Mouse (Mus musculus) intestine, embryonic 16.5 days (tissue): ENCODE data around the gene Gm12184. TPM values are rescaled to one million over a fixed set of nuclear protein-coding genes. Genes with fewer than 3 reads are reported as not detected.
"Not testable (repeated sequence)": the region's sequence is repeated elsewhere in the genome, so short reads cannot be mapped to it uniquely, and the experiment has no call there.

ENCODE experiments used
- ATAC-seq: fragments of 200-750 bp; cut with Nextera tagmentation; 2 replicates; pipeline ENCODE4 v1.8.0; 2017; ENCODE audit warnings: moderate TSS enrichment, moderate library complexity
- H3K27ac ChIP-seq: fragments of 300-500 bp; sonication (generic); 2 replicates; pipeline ENCODE4 v1.5.1; 2014; ENCODE audit warnings: mild to moderate bottlenecking, low read length
- H3K27me3 ChIP-seq: fragments of 300-500 bp; sonication (generic); replicated peaks from 2 replicates; pipeline ENCODE4 v1.6.1; 2014; ENCODE audit warnings: low read length, control low read depth, mixed read lengths; ENCODE audit not compliant: control insufficient read depth, insufficient read depth
- H3K36me3 ChIP-seq: fragments of 300-500 bp; sonication (generic); 2 replicates; pipeline ENCODE4 v1.6.1; 2014; ENCODE audit warnings: low read length, control low read depth; ENCODE audit not compliant: control insufficient read depth, insufficient read depth
- H3K4me1 ChIP-seq: fragments of 300-500 bp; sonication (generic); 2 replicates; pipeline ENCODE4 v1.6.1; 2014; ENCODE audit warnings: low read length, control low read depth, mixed read lengths; ENCODE audit not compliant: control insufficient read depth, insufficient read depth
- H3K4me2 ChIP-seq: fragments of 300-500 bp; sonication (generic); 2 replicates; pipeline ENCODE4 v1.6.1; 2014; ENCODE audit warnings: low read depth, low read length, control low read depth
- H3K4me3 ChIP-seq: fragments of 300-500 bp; sonication (generic); 2 replicates; pipeline ENCODE4 v1.5.1; 2014; ENCODE audit warnings: mild to moderate bottlenecking, low read length
- H3K9ac ChIP-seq: fragments of 300-500 bp; sonication (generic); 2 replicates; pipeline ENCODE4 v1.6.1; 2014; ENCODE audit warnings: low read depth, low read length
- H3K9me3 ChIP-seq: fragments of 300-500 bp; sonication (generic); 2 replicates; pipeline ENCODE4 v1.6.1; 2016; ENCODE audit warnings: low read length, control low read depth; ENCODE audit not compliant: control insufficient read depth
- WGBS: fragments of 180-500 bp; shearing (Covaris S2); extraction: QIAGEN DNeasy Blood & Tissue Kit; methylation state at CpG from one replicate; pipeline ENCODE4 v1.1.7; 2014; 5-methylcytosine and 5-hydroxymethylcytosine counted together
- polyA plus RNA-seq: library from polyadenylated mRNA; unstranded; fragments of >200 nt; fragmentation: Nextera tagmentation; extraction: Ambion mirVana; gene quantifications from 2 replicates; pipeline ENCODE4 v1.2.1, GENCODE M21; 2015

Gm12184 gene
- polyA plus RNA-seq, 1 experiment from 2014 or later: 1.4 TPM

GRCm38 (mm10) chr11:48798984-48799920, 27.2 kb downstream of the Gm12184 start:
- WGBS: 6% methylated on average over 18 of the region's 18 CpGs
- Histone ChIP-seq H3K4me3 (peak overlapping the region; percentile 88), H3K9me3 (no peaks in the 10 kb centered on the region)

GRCm38 (mm10) chr11:48798308-48798707, 28.1 kb downstream of the Gm12184 start:
- Histone ChIP-seq H3K27ac (no peak overlapping the region), H3K9me3 (no peaks in the 10 kb centered on the region), H3K4me3 (no peak overlapping the region), H3K9ac (no peak overlapping the region), H3K27me3 (no peaks in the 10 kb centered on the region), H3K4me1 (peaks cover 26% of the 10 kb centered on the region), H3K36me3 (no peaks in the 10 kb centered on the region; the same call in 1 of the 2 replicates), H3K4me2 (peak overlapping the region; percentile 77; the same call in 1 of the 2 replicates)
- 82% methylated on average over 7 of the region's 7 CpGs for WGBS
- no peak for ATAC-seq

More at GRCm38 (mm10) chr11:48798984-48799920, 27.2 kb downstream of the Gm12184 start:
- Histone ChIP-seq H3K27ac (peak overlapping the region; percentile 99), H3K36me3 (peaks cover 6% of the 10 kb centered on the region; the same call in 1 of the 2 replicates), H3K9ac (peak overlapping the region; percentile 91), H3K4me2 (peak overlapping the region; percentile 77), H3K27me3 (no peaks in the 10 kb centered on the region), H3K4me1 (peaks cover 26% of the 10 kb centered on the region)
- ATAC-seq: peak; percentile 22

- H3K4me3 ChIP-seq: no peak overlapping the region
- 69% methylated on average over 5 of the region's 5 CpGs for WGBS
- no peak overlapping the region for H3K27ac ChIP-seq
- H3K36me3 ChIP-seq: no peaks in the 10 kb centered on the region; the same call in 1 of the 2 replicates
- H3K4me2 ChIP-seq: 0 out of 2 replicates have a peak overlapping the region, but pooled peaks have one; percentile 4
- H3K4me1 ChIP-seq: peaks cover 20% of the 10 kb centered on the region
- H3K9ac ChIP-seq: no peak overlapping the region
- no peaks in the 10 kb centered on the region for H3K27me3 ChIP-seq
- no peak for ATAC-seq
- H3K9me3 ChIP-seq: no peaks in the 10 kb centered on the region
These were observed 29.2 kb downstream of the Gm12184 start for GRCm38 (mm10) chr11:48797287-48797686.

- H3K4me1 ChIP-seq: peaks cover 10% of the 10 kb centered on the region
- H3K9me3 ChIP-seq: no peaks in the 10 kb centered on the region
- H3K36me3 ChIP-seq: no peaks in the 10 kb centered on the region
- no peak overlapping the region for H3K27ac ChIP-seq
- 86% methylated on average over 4 of the region's 4 CpGs for WGBS
- no peak overlapping the region for H3K4me3 ChIP-seq
- ATAC-seq: no peak
- H3K9ac ChIP-seq: no peak overlapping the region
- no peaks in the 10 kb centered on the region for H3K27me3 ChIP-seq
- no peak overlapping the region for H3K4me2 ChIP-seq
These were observed 30.2 kb downstream of the Gm12184 start for GRCm38 (mm10) chr11:48796290-48796689.

- Histone ChIP-seq H3K4me2 (no peak overlapping the region), H3K27ac (no peak overlapping the region), H3K9me3 (no peaks in the 10 kb centered on the region), H3K4me3 (no peak overlapping the region), H3K36me3 (no peaks in the 10 kb centered on the region), H3K9ac (no peak overlapping the region), H3K4me1 (peaks cover 10% of the 10 kb centered on the region), H3K27me3 (no peaks in the 10 kb centered on the region)
- ATAC-seq: no peak
- WGBS: 93% methylated on average over 7 of the region's 7 CpGs
These were observed 31.2 kb downstream of the Gm12184 start for GRCm38 (mm10) chr11:48795221-48795620.

GRCm38 (mm10) chr11:48793184-48793583, 33.3 kb downstream of the Gm12184 start:
- no peaks in the 10 kb centered on the region for H3K9me3 ChIP-seq
- ATAC-seq: no peak
- H3K27me3 ChIP-seq: no peaks in the 10 kb centered on the region
- H3K4me1 ChIP-seq: peaks cover 7% of the 10 kb centered on the region
- no peaks in the 10 kb centered on the region for H3K36me3 ChIP-seq
- WGBS: 95% methylated on average over 3 of the region's 3 CpGs
- no peak overlapping the region for H3K27ac ChIP-seq
- no peak overlapping the region for H3K4me2 ChIP-seq
- no peak overlapping the region for H3K4me3 ChIP-seq
- H3K9ac ChIP-seq: no peak overlapping the region

GRCm38 (mm10) chr11:48791894-48792293, 34.6 kb downstream of the Gm12184 start:
- H3K36me3 ChIP-seq, H3K9me3 ChIP-seq, H3K9ac ChIP-seq, H3K27ac ChIP-seq, H3K4me1 ChIP-seq, H3K4me3 ChIP-seq, H3K4me2 ChIP-seq, ATAC-seq, H3K27me3 ChIP-seq: not testable (repeated sequence)
- 85% methylated on average over 9 of the region's 9 CpGs for WGBS

- H3K27me3 ChIP-seq: no peaks in the 10 kb centered on the region
- H3K4me1 ChIP-seq: no peaks in the 10 kb centered on the region; the same call in 1 of the 2 replicates
- no peak for ATAC-seq
- WGBS: 34% methylated on average over 8 of the region's 8 CpGs
- peak overlapping the region; percentile 13; the same call in 1 of the 2 replicates for H3K4me2 ChIP-seq
- no peak overlapping the region for H3K4me3 ChIP-seq
- H3K36me3 ChIP-seq: no peaks in the 10 kb centered on the region
- H3K9me3 ChIP-seq: no peaks in the 10 kb centered on the region
- no peak overlapping the region for H3K27ac ChIP-seq
- no peak overlapping the region for H3K9ac ChIP-seq
These were observed 35.5 kb downstream of the Gm12184 start for GRCm38 (mm10) chr11:48790946-48791345.

- ATAC-seq: peak; percentile 67
- no peak overlapping the region for H3K27ac ChIP-seq
- peak overlapping the region; percentile 51; the same call in 1 of the 2 replicates for H3K9ac ChIP-seq
- peak overlapping the region; percentile 56 for H3K4me2 ChIP-seq
- no peaks in the 10 kb centered on the region for H3K27me3 ChIP-seq
- H3K36me3 ChIP-seq: no peaks in the 10 kb centered on the region
- H3K9me3 ChIP-seq: no peaks in the 10 kb centered on the region
- no peaks in the 10 kb centered on the region; the same call in 1 of the 2 replicates for H3K4me1 ChIP-seq
- 15% methylated on average over 20 of the region's 20 CpGs for whole genome bisulfite sequencing
- H3K4me3 ChIP-seq: peak overlapping the region; percentile 32
These were observed 36.3 kb downstream of the Gm12184 start for GRCm38 (mm10) chr11:48789973-48790823.
